Mouse (Mus musculus) CD4-positive naive resting alpha-beta T cell, adult 76 days (primary cell): ENCODE measurements around the gene Ppp1r3e. TPM values are rescaled to one million over a fixed set of nuclear protein-coding genes. Genes with fewer than 3 reads are reported as not detected.

ENCODE experiments used
- total RNA-seq: library from RNA; stranded (reverse); gene quantifications from one replicate; pipeline ENCODE4 v1.2.4, GENCODE M21; 2023

Ppp1r3e gene
- total RNA-seq = 17.4 TPM

DNA sequence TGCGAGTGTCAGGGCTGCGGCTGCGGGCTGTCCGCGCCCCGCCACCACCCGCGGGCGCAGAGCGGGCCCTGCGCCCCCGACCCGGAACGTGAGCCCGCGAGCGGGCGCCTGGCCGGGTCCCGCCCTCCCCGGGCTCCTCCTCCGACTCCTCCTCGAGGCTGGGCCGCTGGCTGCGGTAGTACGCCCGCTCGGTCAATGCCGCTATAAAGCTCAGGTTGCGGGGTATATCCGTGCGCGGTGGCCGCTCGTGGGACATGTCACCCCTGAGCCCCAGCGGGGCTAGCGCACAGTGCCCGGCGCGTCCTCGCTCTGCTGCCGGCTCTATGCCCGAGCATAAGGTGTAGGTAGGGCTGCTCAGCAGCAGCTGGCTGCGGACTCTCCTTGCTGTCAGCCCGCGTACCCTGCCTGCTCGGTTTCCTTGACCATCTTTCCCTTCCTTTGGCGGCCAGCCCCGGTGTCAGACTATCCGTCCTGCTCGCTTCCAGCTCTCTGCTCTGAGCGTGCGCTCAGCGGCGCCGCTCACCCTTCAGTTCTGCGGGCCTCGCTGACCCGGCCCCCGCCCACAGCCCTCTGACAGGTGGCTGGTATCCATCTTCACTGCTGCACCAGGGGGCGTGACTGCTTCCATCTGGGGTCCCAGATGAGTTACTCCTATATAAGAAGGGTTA is at the start of gene Ppp1r3e:
TSS of gene Ppp1r3e (minus strand) at position 503 of the 668 bp plus-strand sequence.

GRCm38 (mm10) chr14:54925349-54926342 is 48.3 kb upstream of the Ppp1r3e start, which contains the start of gene Efs:
Gene Efs, minus strand, starts transcription at chr14:54926126.

GRCm38 (mm10) chr14:54912886-54913285 is 35.5 kb upstream of the Ppp1r3e start, which contains the start of gene Slc22a17:
Gene Slc22a17, minus strand, starts transcription at chr14:54913132.

GRCm38 (mm10) chr14:54892200-54892599 is 14.8 kb upstream of the Ppp1r3e start, which contains the start of gene Pabpn1:
Gene Pabpn1, plus strand, starts transcription at chr14:54892500.

DNA sequence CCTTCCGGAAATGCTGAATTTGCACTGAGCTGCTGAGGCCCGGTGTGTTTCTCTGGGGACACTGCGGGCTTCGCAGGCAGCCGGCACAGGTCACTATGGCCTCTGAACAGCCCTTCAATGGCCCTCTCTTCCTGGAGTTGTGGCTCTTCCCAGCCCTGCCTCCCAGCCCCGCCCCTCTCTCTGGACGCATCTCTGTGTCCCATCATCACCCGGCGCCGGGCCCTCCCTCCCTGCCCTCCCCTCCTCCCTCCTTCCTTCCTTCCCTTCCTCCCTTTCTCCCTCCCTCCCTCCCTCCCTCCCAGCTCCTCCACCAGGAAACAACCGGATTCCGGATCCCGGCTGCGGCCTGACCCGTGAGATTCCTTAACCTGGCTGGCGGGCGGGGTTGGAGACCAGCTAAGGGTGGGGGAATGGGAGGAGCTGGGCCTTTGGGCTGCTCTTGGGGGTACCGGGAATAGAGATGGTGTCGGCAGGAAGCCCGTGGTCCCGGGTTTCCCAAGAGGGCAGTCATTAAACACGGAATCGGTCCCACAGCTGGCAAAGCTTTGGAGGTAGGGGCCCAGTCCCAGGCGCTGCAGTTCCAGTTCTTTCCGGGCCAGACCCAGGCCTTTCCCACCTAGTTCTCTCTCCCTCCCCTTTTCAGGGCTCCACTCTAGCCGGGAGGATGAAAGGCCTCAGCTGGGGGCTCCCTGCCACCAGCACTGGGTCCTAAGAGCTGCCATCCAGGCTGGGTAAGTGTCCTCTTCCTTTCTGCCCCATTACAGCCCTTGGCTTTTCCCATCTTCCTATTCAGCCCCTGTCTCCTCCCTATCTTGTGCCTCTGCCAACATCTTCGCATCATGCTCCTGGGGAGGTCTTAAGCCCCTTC is 6.0 kb upstream of the Ppp1r3e start, which contains the start of the genes Bcl2l2 and Gm20521:
TSS of gene Bcl2l2 (plus strand) at position 224 of the 868 bp plus-strand sequence.
TSS of gene Gm20521 (plus strand) at position 288 of the 868 bp plus-strand sequence.

DNA sequence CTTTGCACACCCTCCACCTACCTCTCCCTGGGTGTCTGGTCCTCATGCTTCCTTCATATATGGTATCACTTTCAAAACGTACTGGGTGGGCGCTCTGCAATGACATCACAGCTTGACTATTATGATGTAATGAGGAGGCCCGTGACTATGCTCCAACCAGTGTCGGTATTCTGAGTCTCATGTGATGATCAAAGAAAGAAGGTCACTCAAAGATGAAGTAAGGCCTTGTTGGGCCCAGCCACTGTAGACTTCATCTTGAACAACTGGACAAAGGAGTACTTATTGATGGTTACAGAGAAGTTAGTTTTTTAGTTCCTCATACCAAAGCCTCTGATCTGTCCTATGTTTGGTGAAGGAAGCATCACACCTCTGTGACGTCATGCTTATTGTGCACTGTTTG is 6.5 kb downstream of the Ppp1r3e start, which contains the start of gene Homez:
TSS of gene Homez (minus strand) at position 101 of the 400 bp plus-strand sequence.

Other genes with a start within 250 kb of the Ppp1r3e start
- gene Gm17606, start 236.6 kb downstream of the Ppp1r3e start, total RNA-seq = not detected
- 13.5 TPM for gene Cdh24, start 236.2 kb downstream of the Ppp1r3e start, total RNA-seq
- gene 1700123O20Rik, start 191.3 kb downstream of the Ppp1r3e start, total RNA-seq = 34.4 TPM
- gene Acin1, start 190.6 kb downstream of the Ppp1r3e start, total RNA-seq = 601 TPM
- not detected for gene Gm29776, start 178.7 kb downstream of the Ppp1r3e start, total RNA-seq
- gene Cebpe, start 165.4 kb downstream of the Ppp1r3e start, total RNA-seq = not detected
- gene Slc7a8, start 95.6 kb downstream of the Ppp1r3e start, total RNA-seq = 0.85 TPM
- gene Rnf212b, start 63.4 kb downstream of the Ppp1r3e start, total RNA-seq = not detected
- gene Homez, start 6.6 kb downstream of the Ppp1r3e start, total RNA-seq = 3.3 TPM
- 1.4 TPM for gene Bcl2l2, start 5.8 kb upstream of the Ppp1r3e start, total RNA-seq
- gene Gm20521, start 5.9 kb upstream of the Ppp1r3e start, total RNA-seq = not detected
- 243 TPM for gene Pabpn1, start 14.9 kb upstream of the Ppp1r3e start, total RNA-seq
- 2.0 TPM for gene Slc22a17, start 35.6 kb upstream of the Ppp1r3e start, total RNA-seq
- gene Efs, start 48.6 kb upstream of the Ppp1r3e start, total RNA-seq = not detected
- gene Il25, start 55.1 kb upstream of the Ppp1r3e start, total RNA-seq = not detected
- not detected for gene Cmtm5, start 58.7 kb upstream of the Ppp1r3e start, total RNA-seq
- gene Myh6, start 89.4 kb upstream of the Ppp1r3e start, total RNA-seq = not detected
- not detected for gene Gm17428, start 99.4 kb upstream of the Ppp1r3e start, total RNA-seq
- gene Myh7, start 117.1 kb upstream of the Ppp1r3e start, total RNA-seq = not detected
- 92.5 TPM for gene Ngdn, start 137.9 kb upstream of the Ppp1r3e start, total RNA-seq
- 21.5 TPM for gene Zfhx2, start 214.8 kb upstream of the Ppp1r3e start, total RNA-seq
- 4.0 TPM for gene Thtpa, start 217.2 kb upstream of the Ppp1r3e start, total RNA-seq
- gene Ap1g2, start 229.0 kb upstream of the Ppp1r3e start, total RNA-seq = 104 TPM
- gene Jph4, start 239.4 kb upstream of the Ppp1r3e start, total RNA-seq = not detected